Mouse (Mus musculus): ENCODE results near the gene Upb1. TPM values are rescaled to one million over a fixed set of nuclear protein-coding genes. Genes with fewer than 3 reads are reported as not detected.

Gene Upb1
- not detected in 2 replicates for total RNA-seq (2014; fragmentation: Nextera tagmentation)
- 0.31 TPM in 1 of 2 replicates, not detected in the other for total RNA-seq (2017)

GRCm38 (mm10) chr10:75400958-75401357 lies at the start of gene Upb1:
Gene Upb1, plus strand, starts transcription at chr10:75401115.
- no peak for ATAC-seq (replicated peaks; ENCODE audit: poor library complexity, severe bottlenecking)

- ATAC-seq (replicated peaks; ENCODE audit: poor library complexity, severe bottlenecking): no peak
Observed at GRCm38 (mm10) chr10:75352541-75352940, 48.4 kb upstream of the Upb1 start.

GRCm38 (mm10) chr10:75353838-75354241 lies 47.1 kb upstream of the Upb1 start:
- peak; percentile 25; the same call in 1 of the 2 replicates for ATAC-seq (replicated peaks; ENCODE audit: poor library complexity, severe bottlenecking)

- ATAC-seq (replicated peaks; ENCODE audit: poor library complexity, severe bottlenecking): no peak
Observed at GRCm38 (mm10) chr10:75355341-75355740, 45.6 kb upstream of the Upb1 start.

GRCm38 (mm10) chr10:75364214-75364690 lies 36.7 kb upstream of the Upb1 start:
- peak; percentile 52; the same call in 1 of the 2 replicates for ATAC-seq (replicated peaks; ENCODE audit: poor library complexity, severe bottlenecking)

GRCm38 (mm10) chr10:75364796-75365195 lies 36.1 kb upstream of the Upb1 start:
- peak; percentile 25; the same call in 1 of the 2 replicates for ATAC-seq (replicated peaks; ENCODE audit: poor library complexity, severe bottlenecking)

GRCm38 (mm10) chr10:75365231-75365633 lies 35.7 kb upstream of the Upb1 start:
- ATAC-seq (replicated peaks; ENCODE audit: poor library complexity, severe bottlenecking): peak; percentile 79

- peak; percentile 96 for ATAC-seq (replicated peaks; ENCODE audit: poor library complexity, severe bottlenecking)
Observed at GRCm38 (mm10) chr10:75373655-75374351, 27.1 kb upstream of the Upb1 start.

- ATAC-seq (replicated peaks; ENCODE audit: poor library complexity, severe bottlenecking): no peak
Observed at GRCm38 (mm10) chr10:75378688-75379087, 22.2 kb upstream of the Upb1 start.

- ATAC-seq (replicated peaks; ENCODE audit: poor library complexity, severe bottlenecking): no peak
Observed at GRCm38 (mm10) chr10:75390156-75390555, 10.8 kb upstream of the Upb1 start.

- no peak for ATAC-seq (replicated peaks; ENCODE audit: poor library complexity, severe bottlenecking)
Observed at GRCm38 (mm10) chr10:75390832-75391231, 10.1 kb upstream of the Upb1 start.

- ATAC-seq (replicated peaks; ENCODE audit: poor library complexity, severe bottlenecking): peak; percentile 58; the same call in 1 of the 2 replicates
Observed at GRCm38 (mm10) chr10:75394796-75395195, 6.1 kb upstream of the Upb1 start.

- peak; percentile 63 for ATAC-seq (replicated peaks; ENCODE audit: poor library complexity, severe bottlenecking)
Observed at GRCm38 (mm10) chr10:75396966-75397365, 3.9 kb upstream of the Upb1 start.

GRCm38 (mm10) chr10:75405916-75406315 lies 5.0 kb downstream of the Upb1 start:
- no peak for ATAC-seq (replicated peaks; ENCODE audit: poor library complexity, severe bottlenecking)

- ATAC-seq (replicated peaks; ENCODE audit: poor library complexity, severe bottlenecking): no peak
Observed at GRCm38 (mm10) chr10:75406755-75407154, 5.8 kb downstream of the Upb1 start.

- ATAC-seq (replicated peaks; ENCODE audit: poor library complexity, severe bottlenecking): no peak
Observed at GRCm38 (mm10) chr10:75407741-75408140, 6.8 kb downstream of the Upb1 start.

- ATAC-seq (replicated peaks; ENCODE audit: poor library complexity, severe bottlenecking): peak; percentile 98
Observed at GRCm38 (mm10) chr10:75411343-75412113, 10.6 kb downstream of the Upb1 start.

GRCm38 (mm10) chr10:75412114-75413103 lies 11.5 kb downstream of the Upb1 start:
- ATAC-seq (replicated peaks; ENCODE audit: poor library complexity, severe bottlenecking): no peak

GRCm38 (mm10) chr10:75414925-75415324 lies 14.0 kb downstream of the Upb1 start:
- ATAC-seq (replicated peaks; ENCODE audit: poor library complexity, severe bottlenecking): no peak
